Mouse (Mus musculus) C3H10T1/2 (cell line): ENCODE results near the gene Limd2. TPM values are rescaled to one million over a fixed set of nuclear protein-coding genes. Genes with fewer than 3 reads are reported as not detected.

ENCODE experiments used
- polyA plus RNA-seq, 2 experiments: library from polyadenylated mRNA; unstranded; fragments of >200 nt; fragmentation: generic; extraction: Trizol; gene quantifications; one replicate each; pipeline ENCODE4 v1.2.1; 2012; ENCODE audit warnings: missing spikeins in 2 of 2

Gene Limd2
- 10 to 100 TPM; 71.9 to 89.6 TPM for polyA plus RNA-seq

DNA sequence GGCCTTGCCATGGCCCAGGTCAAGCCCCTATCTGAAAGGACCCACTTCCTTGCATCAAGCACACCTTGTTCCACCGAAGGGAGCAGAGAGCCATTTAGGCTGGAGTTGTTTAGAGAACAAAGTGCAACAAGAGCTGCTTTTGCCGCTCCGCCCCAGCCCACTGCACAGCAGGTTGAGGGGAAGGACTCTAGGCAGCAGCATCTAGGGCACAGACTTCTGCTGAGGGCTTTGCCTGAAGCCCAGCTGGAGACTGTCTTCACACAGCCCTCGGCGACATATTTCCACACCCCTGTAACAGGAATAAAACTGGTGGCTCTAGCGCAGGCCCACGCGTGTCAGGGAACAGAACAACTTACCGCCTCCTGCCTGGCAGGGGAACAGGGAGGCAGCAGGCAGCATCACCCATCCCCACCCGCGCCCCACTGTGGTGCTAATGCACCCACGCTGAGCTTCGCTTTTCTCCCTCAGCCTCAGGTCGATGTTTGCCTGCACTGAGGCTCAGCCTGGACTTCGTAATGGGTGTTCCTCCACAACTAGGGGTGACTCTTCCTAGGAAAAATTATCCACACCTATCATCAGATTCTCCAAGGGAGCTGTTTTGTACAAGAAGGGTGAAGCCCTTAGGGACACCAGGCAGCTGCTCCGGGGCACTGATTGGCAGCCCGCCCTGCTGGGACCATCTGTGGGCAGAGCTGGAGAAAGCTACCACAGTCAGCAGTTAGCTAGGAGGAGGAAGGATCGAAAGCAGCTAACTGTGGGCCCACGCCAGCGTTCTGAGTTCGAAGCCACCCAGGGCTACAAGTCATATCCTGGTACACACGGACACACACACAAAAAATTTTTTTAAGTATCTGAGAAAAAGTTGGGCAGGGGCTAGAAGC lies at the start of gene Limd2, which contains the start of gene Gm10840:
Gene Limd2, minus strand, starts transcription at position 20 of the 881 bp plus-strand sequence.
Gene Gm10840, plus strand, starts transcription at position 10 of the 881 bp plus-strand sequence.

DNA sequence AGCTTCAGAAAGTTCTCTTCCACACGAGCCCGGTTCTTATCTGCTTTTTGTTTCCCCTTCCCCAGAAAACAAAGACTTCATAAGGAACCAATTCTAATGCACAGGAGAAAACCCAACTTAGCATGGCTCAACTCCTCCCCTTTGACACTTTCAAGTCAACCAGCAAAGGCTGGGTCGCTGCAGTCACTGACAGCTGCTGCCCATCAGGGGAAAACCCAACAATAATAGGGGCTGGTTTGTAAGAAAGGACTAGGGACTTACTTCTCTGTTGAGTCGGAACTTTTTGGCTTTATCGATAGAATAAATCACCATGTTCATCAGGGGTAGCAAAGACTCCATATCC lies 41.4 kb upstream of the Limd2 start, which contains the start of gene Strada:
Gene Strada, minus strand, starts transcription at position 46 of the 343 bp plus-strand sequence.

Other genes starting within 250 kb of the Limd2 start
- under 1 TPM; 0.14 to 0.15 TPM for gene Cyb561, start 207.5 kb downstream of the Limd2 start, polyA plus RNA-seq
- gene Ace, start 192.9 kb downstream of the Limd2 start, polyA plus RNA-seq, result not detected
- not detected for gene Ace3, start 166.2 kb downstream of the Limd2 start, polyA plus RNA-seq
- gene Kcnh6, start 152.7 kb downstream of the Limd2 start, polyA plus RNA-seq, result not detected
- gene Dcaf7, start 124.0 kb downstream of the Limd2 start, polyA plus RNA-seq, result 10 to 100 TPM; 17.9 to 41.8 TPM
- gene Taco1, start 94.8 kb downstream of the Limd2 start, polyA plus RNA-seq, result 10 to 100 TPM in 1 of 2 experiments, 1 to 10 TPM in 1; 8.3 to 12.9 TPM
- gene Map3k3, start 76.2 kb downstream of the Limd2 start, polyA plus RNA-seq, result 10 to 100 TPM in 1 of 2 experiments, 1 to 10 TPM in 1; 9.4 to 26.9 TPM
- 1 to 10 TPM in 1 of 2 experiments, not detected in 1; 1.1 TPM for gene Gm10840, start within 50 bp of the Limd2 start, polyA plus RNA-seq
- 10 to 100 TPM; 15.6 to 21.2 TPM for gene Strada, start 41.3 kb upstream of the Limd2 start, polyA plus RNA-seq
- gene Ccdc47, start 55.5 kb upstream of the Limd2 start, polyA plus RNA-seq, result 10 to 100 TPM in 1 of 2 experiments, 1 to 10 TPM in 1; 3.0 to 18.7 TPM
- 10 to 100 TPM in 1 of 2 experiments, 1 to 10 TPM in 1; 2.8 to 28.5 TPM for gene Ddx42, start 56.1 kb upstream of the Limd2 start, polyA plus RNA-seq
- 10 to 100 TPM; 19.5 to 25.6 TPM for gene Ftsj3, start 95.2 kb upstream of the Limd2 start, polyA plus RNA-seq
- 100 to 1,000 TPM; 181 to 374 TPM for gene Psmc5, start 95.3 kb upstream of the Limd2 start, polyA plus RNA-seq
- 10 to 100 TPM; 42.5 to 74.2 TPM for gene Smarcd2, start 112.1 kb upstream of the Limd2 start, polyA plus RNA-seq
- gene Tcam1, start 115.8 kb upstream of the Limd2 start, polyA plus RNA-seq, result under 1 TPM; 0.07 to 0.14 TPM
- gene Gh, start 141.0 kb upstream of the Limd2 start, polyA plus RNA-seq, result under 1 TPM; 0.05 to 0.09 TPM
- gene Cd79b, start 153.9 kb upstream of the Limd2 start, polyA plus RNA-seq, result under 1 TPM in 1 of 2 experiments, not detected in 1; 0.06 TPM
- gene Scn4a, start 192.4 kb upstream of the Limd2 start, polyA plus RNA-seq, result under 1 TPM in 1 of 2 experiments, not detected in 1; 0.02 TPM
- not detected for gene Prr29, start 204.6 kb upstream of the Limd2 start, polyA plus RNA-seq
- gene Icam2, start 227.2 kb upstream of the Limd2 start, polyA plus RNA-seq, result under 1 TPM in 1 of 2 experiments, not detected in 1; 0.13 TPM